Mouse (Mus musculus) E14TG2a.4 (cell line): Measurements from ENCODE around the gene 2510009E07Rik.

Experiments used
- CTCF ChIP-seq: conservative IDR thresholded peaks from 2 replicates; pipeline ENCODE4 v1.5.1; 2014; ENCODE audit warnings: low read length
- NANOG ChIP-seq: IDR thresholded peaks from 2 replicates; pipeline ENCODE4 v1.6.1; 2014; ENCODE audit warnings: borderline replicate concordance, low read length, mixed read lengths

DNA sequence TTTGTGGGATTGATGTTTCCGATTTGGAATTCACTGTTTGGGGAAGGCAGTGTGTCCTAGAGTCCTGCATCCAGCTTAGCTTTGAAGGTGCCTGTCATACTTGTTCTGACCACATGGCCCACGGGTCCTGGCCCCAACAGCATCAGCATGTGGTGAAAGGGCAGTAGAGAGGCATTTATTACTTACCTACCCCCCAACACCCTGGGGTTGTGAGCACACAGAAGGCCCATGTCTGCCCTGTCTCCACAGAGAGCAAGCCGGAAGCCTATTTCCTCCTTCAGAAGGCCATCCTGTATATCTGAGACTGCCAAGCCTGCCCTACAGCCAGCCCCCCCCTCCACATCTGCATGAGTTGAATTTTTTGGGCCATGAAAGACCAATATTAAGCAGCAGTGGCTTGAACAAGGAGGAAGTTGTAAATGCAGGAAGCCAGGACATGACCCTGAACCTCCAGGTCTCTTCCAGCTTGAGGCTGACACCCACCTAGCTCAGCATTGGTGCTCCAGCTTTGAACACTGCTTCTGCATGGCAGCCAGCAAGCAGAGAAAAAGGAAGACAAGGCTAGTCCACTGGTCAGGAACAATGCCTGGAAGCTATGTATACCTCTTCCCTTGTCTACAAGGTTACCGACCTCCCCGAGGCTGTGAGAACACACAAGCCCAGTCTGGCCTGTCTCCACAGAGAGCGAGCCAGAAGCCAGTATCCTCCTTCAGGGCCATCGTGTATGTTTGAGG, 53.5 kb downstream of the 2510009E07Rik start:
- TF ChIP-seq CTCF (no peak), NANOG (no peak)
